Mouse (Mus musculus) kidney, postnatal 4 days (tissue): Measurements from ENCODE around the gene Ncam1.

Experiments
- DNase-seq, 2 experiments: peaks; one replicate each; pipeline ENCODE4 v3.0.0; 2021; ENCODE audit warnings: mixed read lengths in 2 of 2

Ncam1 gene

DNA sequence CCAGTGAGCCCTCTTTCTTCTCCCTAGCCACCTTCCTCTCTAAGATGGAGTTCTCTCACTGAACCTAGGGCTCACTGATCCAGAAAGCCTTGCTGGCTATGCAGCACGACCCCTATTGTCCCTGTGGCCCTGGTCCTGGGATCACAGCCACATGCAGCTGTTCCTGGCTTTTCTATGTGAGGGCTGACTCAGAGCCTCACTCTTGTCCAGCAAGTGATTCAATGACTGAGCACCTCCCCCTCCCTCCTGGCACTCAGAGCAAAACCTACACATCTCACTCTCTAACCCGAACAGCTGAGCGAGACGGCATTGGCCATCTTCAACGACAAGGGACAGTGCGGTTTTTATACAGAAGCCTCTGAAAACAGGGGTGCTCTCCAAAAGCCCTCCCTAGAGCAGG, 260.9 kb downstream of the Ncam1 start:
- peak in 1 of 2 experiments; percentile 38 for DNase-seq

DNA sequence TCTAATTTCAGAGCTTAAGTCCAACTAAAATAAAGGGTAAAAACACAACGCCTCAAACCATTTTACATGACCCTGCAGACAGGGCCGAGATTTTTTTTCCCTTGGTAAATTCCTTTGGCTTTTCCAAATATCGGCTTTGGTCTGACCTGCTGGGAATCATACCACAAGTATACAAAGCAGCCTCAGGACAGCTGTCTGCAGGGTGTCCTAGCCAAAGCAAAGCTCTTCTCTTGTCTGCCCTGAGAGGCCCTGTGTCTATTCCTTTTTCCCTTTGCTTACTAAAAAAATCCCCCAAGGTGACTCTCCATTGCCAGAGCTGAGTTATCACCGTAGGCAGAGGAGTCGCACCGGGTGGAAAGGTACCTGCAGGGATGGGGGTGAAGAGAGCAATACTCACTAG, 262.1 kb downstream of the Ncam1 start:
- DNase-seq, result no peak

DNA sequence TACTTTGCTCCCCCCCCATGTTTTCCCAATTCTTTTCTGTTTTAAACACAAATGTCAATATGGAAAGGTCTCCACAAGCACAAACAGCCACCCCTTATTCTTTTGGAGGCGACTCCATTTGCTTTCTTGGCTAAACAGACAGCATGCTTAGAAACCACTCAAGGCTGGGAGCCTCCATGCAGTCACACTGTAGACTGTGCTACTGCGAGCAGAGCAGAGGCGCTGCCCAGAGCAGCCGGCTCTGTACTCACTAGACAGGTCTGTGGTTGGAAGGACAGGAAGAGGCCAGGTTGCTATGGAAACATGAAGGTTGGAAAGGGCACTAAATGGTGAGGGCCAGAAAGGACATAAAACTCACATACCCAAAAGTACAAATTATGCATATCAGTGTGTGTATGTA, 263.8 kb downstream of the Ncam1 start:
- no peak for DNase-seq

DNA sequence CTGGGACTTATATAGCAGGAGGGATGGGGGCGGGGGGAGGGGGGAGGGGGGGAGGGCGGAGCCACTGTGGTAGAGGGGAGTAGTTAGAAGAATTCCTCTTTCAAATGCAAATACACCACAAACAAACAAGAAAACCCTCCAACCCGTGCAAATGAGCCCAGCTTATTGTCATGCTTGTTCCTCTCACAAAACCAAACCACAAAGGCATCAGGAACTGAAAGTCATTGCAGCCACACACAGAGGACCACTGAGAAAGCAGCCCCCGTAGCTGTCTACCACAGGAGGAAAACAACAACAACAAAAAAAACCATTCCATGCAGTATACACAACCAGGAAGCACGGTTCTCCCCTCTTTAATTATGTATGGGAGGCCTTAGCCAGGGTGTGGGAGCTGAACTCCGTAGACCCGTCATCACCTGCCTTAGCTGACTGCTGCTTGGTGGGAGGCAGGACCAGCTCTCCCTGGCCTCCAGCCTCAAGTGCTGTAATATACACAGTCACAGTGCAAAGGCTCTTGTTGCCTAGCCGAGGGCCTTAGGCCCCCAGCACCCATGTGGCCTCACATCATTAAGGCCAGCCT, 264.7 kb downstream of the Ncam1 start:
- no peak for DNase-seq

DNA sequence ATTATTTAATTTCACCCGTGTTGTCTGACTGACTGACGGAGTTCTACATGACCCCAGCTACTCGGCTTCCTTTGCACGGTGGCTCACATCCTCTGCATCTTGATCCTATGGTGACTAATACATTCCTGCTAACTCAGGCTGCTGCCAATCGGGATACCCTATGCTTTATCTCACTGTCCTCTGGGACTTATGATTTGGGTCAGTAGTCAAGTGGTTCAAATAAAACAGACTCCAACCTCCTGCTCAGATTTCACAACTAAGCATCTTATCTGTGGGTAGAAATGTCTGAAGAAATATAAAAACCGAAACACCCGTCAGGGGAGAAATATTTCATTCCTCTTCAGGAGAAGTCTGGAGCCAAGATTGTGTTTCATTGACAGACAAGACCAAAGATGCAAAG, 265.3 kb downstream of the Ncam1 start:
- DNase-seq, result no peak

DNA sequence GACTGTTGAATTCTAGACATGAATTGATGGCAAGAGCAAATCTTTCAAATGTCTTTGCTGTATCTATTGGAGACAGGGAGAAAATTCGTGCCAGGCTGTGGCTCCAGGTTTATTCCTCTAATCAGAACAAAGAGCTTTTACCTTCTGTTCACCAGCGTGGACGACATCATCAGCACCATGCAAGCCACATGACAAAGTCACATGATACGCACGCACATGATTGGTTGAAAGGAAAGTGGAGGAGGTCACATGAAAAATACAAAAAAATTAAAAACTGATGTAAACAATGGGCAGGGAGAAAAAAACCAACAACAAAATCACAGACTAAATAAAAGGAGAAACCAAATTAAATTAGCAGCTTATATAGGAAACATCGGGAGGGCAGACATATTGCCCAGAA, 266.9 kb downstream of the Ncam1 start:
- DNase-seq, result no peak

DNA sequence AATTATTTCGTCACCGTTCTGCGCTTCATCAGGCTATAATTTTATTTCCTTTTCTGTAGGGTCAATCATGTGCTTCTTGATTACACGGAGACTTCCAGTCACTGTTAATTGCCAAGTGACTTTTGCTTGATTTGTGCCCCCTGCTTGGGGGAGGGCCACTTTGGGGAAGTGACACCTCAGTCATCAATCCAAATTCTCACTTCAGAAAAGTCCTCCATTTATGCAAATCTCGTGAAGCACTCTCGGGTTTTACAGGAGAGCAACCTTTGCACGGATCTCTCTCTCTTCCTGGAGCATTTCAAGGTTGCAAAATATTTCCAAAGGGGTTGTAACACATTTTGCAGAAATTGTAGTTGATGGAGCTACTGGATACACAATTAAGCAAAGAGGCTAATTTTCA, 267.5 kb downstream of the Ncam1 start:
- no peak for DNase-seq

DNA sequence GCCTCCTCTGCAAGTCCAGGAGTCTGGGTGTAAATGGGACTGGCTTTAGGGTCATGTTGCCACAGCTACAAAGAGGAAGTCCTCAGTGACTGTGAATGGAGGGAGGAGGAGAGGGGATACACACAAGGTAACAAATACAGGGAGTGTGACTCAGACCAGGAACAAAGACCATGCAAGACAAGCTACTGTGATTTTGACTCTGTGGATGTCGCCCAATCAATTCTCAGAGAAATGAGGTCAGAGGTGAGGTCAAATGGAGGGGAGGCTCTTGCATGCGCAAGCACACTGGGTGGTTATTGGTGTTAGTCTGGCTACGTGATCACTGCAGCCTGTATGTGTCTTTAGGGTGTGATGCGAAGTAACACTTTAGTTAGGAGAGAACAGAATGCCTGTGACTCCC, 268.0 kb downstream of the Ncam1 start:
- no peak for DNase-seq

DNA sequence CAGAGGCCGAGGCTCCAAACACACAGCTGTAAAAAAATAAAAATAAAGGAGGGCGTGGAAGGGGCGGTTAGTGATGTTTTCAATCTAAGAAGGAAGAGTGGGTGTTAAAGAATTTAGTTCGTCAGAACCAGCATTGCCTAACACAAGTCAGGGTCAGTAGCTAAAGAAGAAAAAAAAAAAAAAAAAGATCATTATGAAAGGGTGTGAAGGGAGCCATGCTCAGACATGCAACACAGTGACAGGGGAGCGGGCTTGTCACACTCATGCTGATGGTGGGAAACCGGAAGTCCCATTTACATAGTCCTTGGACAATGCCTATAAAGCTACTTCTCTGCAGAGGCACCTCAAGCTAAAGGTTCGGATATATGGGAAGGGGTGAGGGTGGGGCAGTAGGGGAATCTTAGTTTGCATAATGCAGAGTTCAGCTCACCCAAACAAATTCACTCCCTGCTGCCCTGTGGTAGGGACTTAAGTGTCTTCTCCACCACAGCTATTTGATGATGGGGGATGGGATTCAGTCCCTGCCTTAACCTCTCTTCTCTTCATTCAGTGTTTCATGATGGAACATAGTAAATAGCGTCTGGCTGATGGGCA, 269.3 kb downstream of the Ncam1 start:
- DNase-seq, result no peak

DNA sequence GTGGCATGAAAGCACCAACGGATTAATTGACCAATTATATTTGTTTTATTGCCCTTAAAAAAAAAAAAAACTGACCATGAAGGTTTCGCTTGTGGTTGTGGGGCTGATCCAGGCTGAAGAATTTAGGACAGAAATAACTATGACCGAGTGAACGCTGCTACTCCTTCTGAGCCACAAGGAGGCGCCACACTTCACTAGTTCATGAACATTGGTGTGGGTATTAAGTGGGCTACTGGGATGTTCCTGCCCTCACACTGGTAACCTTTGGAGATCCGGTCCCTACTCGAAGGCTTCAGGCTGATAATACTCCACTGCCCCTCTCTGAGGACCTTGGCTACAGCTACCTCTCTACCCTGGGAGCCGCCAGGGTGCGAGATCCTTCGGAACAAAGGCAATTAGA, 269.8 kb downstream of the Ncam1 start:
- DNase-seq, result peak; percentile 59 to 65

DNA sequence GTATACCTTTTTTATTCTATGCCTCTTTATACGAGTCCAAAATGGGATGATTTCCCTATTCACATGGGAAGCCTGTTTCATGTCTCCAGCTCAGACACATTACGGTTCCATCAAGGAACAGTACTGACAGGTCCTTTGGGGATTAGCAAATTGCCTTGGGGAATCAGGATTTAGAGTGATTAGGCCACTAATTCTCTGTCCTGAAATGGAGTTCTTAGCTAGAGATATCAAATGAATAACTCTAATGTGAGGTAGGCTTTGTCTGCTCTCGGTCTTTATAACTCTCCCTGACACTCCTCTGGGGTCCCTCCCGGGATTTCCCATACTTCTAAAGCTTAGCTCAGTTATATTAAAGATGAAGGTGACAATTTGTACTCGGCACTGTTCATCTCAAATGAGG, 270.7 kb downstream of the Ncam1 start:
- no peak for DNase-seq

DNA sequence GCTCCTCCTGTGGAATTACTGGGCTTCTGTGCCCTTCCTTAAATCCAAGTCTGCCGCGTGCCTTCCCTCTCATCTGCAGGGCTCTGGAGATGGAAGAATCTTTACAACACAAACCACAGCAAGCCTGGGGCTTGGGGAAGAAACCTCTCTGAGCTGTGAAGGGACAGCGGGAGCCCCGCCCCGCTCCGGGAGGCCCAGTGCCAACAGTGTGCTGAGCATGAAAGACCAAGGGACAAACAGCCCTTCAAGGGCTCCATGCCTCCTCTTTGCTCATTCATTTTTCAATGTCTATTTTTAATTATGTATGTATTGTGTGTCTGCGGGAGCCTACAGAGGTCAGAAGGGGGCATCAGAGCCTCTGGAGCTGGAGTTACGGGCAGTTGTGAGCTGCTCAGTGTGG, 271.4 kb downstream of the Ncam1 start:
- no peak for DNase-seq

DNA sequence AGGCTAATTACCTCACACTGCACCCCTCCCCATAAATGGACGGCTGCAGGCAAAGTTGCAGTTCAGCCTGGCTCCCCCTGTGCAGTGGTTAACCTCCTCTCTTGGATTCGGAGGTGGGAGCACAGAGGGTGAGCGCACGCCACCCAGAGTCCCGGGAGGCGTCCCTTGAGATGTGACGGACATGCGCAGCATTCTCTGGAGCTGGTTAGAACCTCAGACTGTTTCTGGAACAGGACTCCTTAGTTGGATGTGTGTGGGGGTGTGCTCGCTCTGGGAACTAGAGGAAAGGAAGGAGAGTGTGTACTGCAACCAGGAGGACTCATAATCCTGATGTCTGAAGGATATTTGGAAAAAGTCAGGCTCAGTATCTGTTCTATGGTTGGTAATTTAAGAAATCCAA, 274.0 kb downstream of the Ncam1 start:
- no peak for DNase-seq

DNA sequence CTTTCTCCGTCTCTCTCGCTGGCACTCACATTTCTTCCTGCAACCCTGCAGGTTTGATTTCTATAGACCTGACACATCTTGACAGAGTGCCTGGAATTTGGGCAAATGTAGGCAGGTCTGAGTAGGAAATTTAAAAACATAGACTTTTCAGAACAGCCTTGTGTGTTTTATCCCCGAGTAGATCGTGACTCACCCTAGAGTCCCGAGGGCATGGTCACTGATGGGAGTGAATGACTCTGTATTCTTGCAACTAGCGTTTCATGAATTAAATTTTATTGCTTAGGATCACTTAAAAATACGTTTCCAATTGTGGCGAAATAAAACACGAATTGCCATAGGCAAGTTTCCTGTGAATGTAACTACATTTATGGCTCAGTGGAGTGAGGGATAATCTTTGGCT, 274.8 kb downstream of the Ncam1 start:
- no peak for DNase-seq

DNA sequence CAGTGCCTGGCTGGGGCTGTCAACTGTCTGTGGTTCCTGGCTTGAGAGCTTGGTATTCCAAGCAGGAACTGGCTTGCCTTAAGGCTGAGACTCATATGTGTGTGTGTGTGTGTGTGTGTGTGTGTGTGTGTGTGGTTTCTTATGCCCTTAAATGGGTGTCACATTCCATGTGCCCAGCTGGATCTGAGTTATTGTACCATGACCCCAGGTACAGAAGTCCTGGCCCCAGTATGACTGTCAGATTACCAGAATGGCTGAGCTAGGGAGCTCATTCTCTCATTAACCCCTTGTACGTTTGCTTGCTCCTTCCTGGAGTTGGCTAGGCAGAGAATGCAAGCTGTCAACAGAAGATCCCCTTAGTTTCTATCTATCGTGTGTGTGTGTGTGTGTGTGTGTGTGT, 284.4 kb downstream of the Ncam1 start:
- peak; percentile 26 to 37 for DNase-seq

DNA sequence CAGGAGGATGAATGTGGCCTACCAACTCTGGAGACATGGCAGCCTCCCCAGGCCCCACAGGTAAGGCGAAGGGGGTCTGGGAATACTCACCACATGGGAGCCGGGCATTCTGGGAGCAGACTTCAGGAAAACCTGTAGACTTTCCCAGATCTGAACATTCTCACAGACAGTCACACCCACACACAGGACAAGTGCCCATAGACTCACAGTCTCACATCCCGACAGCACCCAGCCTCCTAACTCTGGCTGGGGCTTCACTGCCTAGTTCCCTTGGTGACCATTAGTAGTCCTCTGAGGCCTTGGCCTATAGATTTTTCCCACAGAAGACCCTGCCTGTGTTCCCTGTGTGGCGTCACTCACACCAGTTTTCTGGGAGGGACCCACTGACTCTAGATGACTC, 288.1 kb downstream of the Ncam1 start:
- no peak for DNase-seq

DNA sequence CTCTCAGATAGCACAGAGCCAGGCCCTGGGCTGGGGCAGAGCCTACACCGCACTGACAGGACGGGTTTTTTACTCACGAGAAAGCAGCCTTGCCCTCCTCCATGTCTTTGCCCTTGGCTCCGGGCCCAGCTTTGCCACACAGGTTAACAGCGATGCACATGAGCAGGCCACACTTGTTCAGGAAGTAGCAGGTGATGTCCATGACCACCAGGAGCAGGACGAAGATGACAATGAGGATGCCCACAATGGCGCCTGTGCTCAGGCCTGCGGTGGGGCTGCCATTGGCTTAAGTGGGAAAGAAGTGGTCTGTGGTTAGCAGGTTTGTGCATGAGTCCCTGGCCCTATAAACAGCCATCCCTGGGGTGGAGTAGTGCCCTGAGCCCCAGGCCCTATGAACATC, 289.1 kb downstream of the Ncam1 start:
- no peak for DNase-seq

DNA sequence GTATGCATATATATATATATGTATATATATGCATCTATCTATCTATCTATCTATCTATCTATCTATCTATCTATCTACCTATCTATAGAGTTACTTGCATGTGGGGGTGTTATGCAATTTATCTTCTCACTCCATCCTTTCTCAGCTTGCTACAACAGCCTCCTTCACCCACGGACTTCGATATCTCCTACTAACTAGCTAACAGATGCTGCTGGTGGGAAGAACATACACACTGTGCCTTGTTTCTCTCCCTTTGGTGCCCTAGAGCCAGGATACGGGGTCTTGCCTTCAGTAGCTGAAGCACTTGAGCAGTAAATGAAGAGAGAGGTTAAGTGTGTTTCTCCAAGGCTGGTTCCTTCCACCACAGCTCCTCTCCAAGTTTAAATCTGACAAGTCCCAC, 289.6 kb downstream of the Ncam1 start:
- DNase-seq, result no peak

DNA sequence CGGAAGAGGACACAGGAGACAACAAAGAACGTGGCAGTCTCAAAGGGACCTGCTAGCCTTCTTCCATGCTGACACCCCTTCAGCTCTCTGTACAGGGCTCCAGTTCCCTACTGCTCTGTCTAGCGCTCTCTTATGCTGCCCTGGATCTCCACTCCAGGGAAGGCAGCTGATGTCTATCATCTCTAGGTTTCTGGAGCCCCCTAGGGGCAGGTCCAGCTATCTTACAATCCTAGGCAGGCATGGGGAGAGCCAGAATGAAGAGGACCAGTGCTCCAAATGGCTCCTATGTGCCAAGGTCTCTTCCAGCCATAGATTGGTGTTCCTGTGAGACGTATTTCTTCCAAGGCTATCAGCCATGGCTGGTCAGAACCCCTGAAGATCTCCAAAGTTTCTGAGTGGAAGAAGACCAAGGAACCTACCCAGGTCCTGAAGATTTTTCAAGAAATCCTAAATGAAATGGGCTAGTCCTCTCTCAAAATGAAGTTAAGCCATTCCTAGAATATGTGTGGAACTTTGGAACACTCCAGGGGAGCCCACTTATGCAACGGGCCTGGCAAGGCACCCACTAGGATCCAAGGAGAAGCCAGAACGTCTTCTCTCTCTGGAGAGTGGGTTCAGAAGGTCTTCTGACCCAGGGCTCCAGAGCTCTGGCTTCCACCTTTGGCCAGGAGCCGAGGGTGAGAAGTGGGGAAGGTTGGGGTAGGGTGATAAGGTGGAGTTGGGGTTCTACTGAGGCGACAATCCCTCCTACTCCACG, 290.7 kb downstream of the Ncam1 start:
- no peak for DNase-seq

DNA sequence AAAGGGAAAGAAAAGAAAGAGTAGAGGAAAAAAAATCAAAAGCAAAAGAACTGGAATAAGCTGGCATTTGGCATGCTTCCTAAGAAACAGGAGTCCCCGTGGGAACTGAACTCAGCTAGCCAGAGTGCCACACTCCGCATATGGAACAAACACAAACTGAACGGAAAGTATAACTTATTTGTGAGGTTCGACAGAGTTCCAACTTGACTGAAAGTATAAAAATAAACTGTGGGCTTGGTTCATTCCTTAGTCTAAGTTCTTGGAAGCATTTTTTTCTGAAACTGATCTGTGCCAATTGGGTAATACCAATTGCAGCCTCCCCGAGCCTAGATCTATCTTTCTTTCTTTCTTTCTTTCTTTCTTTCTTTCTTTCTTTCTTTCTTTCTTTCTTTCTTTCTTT, 294.1 kb downstream of the Ncam1 start:
- no peak for DNase-seq

DNA sequence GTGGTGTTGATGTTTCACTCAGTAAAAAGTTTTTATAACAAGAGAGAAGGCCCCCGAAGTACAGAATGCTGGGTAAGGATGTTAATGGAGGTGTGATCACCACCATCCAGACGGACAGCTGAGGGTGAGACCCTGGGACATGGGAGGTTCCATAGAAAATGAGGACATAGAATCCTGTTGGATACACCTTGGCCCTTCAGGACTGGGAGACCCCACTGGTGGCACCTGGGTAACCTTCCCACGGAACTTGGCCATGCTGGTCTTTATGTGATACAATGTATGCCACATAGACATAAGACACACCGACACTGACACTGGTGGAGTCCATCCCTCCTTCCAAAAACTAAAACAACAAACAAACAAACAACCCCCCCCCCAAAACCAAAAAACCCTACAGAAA, 296.5 kb downstream of the Ncam1 start:
- no peak for DNase-seq

DNA sequence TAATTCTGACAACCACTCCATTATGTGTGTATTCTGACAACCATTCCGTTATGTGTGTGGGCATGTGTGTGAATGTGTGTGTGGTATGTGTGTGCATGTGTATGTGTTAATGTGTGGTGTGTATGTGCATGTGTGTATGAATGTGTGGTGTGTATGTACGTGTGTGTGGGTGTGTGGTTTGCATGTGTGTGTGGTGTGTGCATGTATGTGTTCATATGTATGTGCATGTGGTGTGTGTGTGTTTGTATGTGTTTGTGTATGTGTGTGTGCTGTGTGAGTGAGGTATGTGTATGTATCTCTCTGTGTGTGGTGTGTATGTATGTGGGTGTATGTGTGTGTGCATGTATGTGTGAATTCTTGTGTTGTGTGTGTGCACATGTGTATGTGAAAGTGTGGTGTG, 298.8 kb downstream of the Ncam1 start:
- no peak for DNase-seq

DNA sequence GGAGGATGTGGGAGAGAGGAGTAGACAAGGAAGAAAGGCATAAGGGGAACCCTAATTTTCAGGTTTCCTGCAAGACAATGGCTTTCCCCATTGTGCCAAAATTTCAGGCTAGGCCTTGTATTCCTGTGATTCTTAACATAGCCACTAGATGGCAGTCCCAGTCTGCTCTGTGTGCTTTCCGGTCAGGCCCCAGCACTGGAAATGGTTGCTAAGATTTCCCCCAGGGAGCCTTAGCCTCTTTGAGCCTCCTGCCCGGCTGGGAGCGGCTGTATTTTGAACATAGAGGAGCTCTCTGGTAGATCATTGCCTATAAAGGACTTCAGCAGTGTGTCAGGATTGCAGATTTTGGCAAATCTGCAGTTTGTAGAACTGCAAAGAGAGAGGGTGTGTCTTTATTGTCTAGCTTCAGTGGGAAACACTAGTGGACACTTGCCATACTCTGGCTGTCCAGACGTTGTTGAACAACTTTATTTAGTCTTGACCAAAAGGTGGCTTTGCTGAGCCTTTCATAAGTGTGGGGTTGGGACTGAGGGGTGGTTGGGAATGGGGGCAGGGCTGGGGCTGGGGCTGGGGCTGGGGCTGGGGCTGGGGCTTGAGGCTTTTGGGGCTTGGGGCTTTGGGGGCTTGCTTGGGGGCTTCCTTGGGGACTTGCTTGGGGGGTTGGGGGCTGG, 304.6 kb downstream of the Ncam1 start:
- peak; percentile 63 to 75 for DNase-seq

DNA sequence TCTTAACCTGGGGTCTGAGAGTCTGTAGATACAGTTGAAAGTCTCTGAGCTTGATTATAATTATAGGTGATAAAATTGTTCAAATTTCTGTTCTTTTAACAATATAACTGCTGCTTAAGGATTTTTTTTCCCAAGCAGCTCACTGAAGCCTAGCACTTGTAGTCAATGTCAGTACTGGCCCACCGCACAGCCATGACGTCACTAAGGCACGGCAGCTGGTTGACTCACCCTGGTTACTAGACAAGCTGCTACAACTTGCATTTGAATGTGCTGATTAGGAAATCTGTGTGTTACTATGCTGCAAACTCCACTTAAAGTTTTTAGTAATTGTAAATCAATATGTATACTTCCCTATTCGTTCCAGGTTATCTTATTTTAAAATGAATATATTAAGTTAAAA, 308.1 kb downstream of the Ncam1 start:
- DNase-seq, result no peak
